22 mouse cellular contexts compared by ENCODE assay signal in the genomic region with DNA sequence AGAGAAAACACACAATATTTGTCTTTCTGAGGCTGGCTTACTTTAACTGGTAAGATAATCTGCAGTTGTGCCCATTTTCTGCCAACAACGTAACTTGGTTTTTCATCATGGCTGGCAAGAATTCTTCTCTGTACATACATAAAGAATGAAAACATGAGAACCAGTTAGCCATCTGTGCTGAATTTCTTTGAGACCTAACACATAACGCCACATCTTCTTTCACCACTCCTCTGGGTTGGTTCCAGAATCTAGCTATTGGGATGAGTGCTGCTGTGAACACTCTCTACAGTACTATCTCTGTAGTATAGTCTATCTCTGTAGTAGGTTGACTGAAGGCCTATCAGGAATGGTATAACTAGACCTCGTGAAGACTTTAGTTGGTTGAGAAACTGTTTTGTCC.
DNase-seq lines count a peak whose midpoint lies in the region; ATAC-seq and TF ChIP-seq lines count a peak whose summit lies in the region.
"Had no signal": no experiment of that assay in that cellular context is flagged by ENCODE, and none has a peak within 500 bp of the region (broad histone marks: within the 10 kb centered on the region; RNA-seq: fewer than 3 reads in every experiment).

No protein-coding gene starts in this region.

- no peaks in the 10 kb centered on the region for H3K9me3 ChIP-seq in forebrain, postnatal 0 days (ENCODE audit: low read length)
- no peaks in the 10 kb centered on the region for H3K9me3 ChIP-seq in forebrain, embryonic 15.5 days
- H3K9me3 ChIP-seq in liver, embryonic 11.5 days (ENCODE audit: control insufficient read depth, low read length) = no peaks in the 10 kb centered on the region
- H3K9me3 ChIP-seq: embryonic facial prominence, embryonic 10.5 days; embryonic facial prominence, embryonic 12.5 days; forebrain, embryonic 13.5 days; G1E had no signal

- no peak overlapping the region for H3K4me3 ChIP-seq in forebrain, postnatal 0 days (ENCODE audit: low read depth, low read length)
- no peak overlapping the region for H3K4me3 ChIP-seq in forebrain, embryonic 15.5 days
- no peak overlapping the region for H3K4me3 ChIP-seq in gastrocnemius, adult 2 months
- no peak overlapping the region for H3K4me3 ChIP-seq in liver, embryonic 11.5 days (ENCODE audit: low read depth, low read length)
- H3K4me3 ChIP-seq: embryonic facial prominence, embryonic 10.5 days; embryonic facial prominence, embryonic 12.5 days; forebrain, embryonic 13.5 days had no signal

- no peak overlapping the region for H3K9ac ChIP-seq in forebrain, postnatal 0 days
- no peak overlapping the region for H3K9ac ChIP-seq in forebrain, embryonic 15.5 days (replicated peaks)
- H3K9ac ChIP-seq in liver, embryonic 11.5 days (ENCODE audit: low read depth, low read length) = no peak overlapping the region
- H3K9ac ChIP-seq: embryonic facial prominence, embryonic 12.5 days; forebrain, embryonic 13.5 days had no signal

- DNase-seq in forebrain, postnatal 0 days = no peak
- no peak for DNase-seq in gastrocnemius, adult 2 months
- DNase-seq in gastrocnemius, postnatal 25 days = no peak
- DNase-seq in NIH3T3 (ENCODE audit: low read depth) = peak; percentile 9
- no peak for DNase-seq in liver, embryonic 11.5 days (ENCODE audit: low spot score)
- DNase-seq: adrenal gland, adult 2 months; adrenal gland, postnatal 10 days; adrenal gland, postnatal 25 days; B cell, adult 2 months; cerebellum, adult 11-12 months; cerebellum, adult 2 months; cerebellum, adult 9-10 months; cerebellum, postnatal 10 days; cerebellum, postnatal 25 days had no signal

- no peak overlapping the region for H3K27ac ChIP-seq in forebrain, postnatal 0 days (ENCODE audit: low read depth, low read length)
- no peak overlapping the region for H3K27ac ChIP-seq in forebrain, embryonic 15.5 days (replicated peaks)
- peak overlapping the region; percentile 60 for H3K27ac ChIP-seq in gastrocnemius, adult 2 months
- no peak overlapping the region for H3K27ac ChIP-seq in liver, embryonic 11.5 days (ENCODE audit: low read depth, low read length)
- H3K27ac ChIP-seq: embryonic facial prominence, embryonic 10.5 days; embryonic facial prominence, embryonic 12.5 days; forebrain, embryonic 13.5 days had no signal

- intact Hi-C loops in gastrocnemius, adult 2 months (cut with DNase I) = no loop called here

- no peaks in the 10 kb centered on the region for H3K27me3 ChIP-seq in forebrain, postnatal 0 days (ENCODE audit: insufficient read depth, low read length)
- H3K27me3 ChIP-seq in forebrain, embryonic 15.5 days = no peaks in the 10 kb centered on the region
- H3K27me3 ChIP-seq in liver, embryonic 11.5 days (replicated peaks; ENCODE audit: control insufficient read depth, insufficient read depth, low read length) = no peaks in the 10 kb centered on the region
- H3K27me3 ChIP-seq: CH12.LX; embryonic facial prominence, embryonic 12.5 days; forebrain, embryonic 13.5 days had no signal

- no peaks in the 10 kb centered on the region for H3K36me3 ChIP-seq in forebrain, postnatal 0 days (ENCODE audit: insufficient read depth)
- no peaks in the 10 kb centered on the region for H3K36me3 ChIP-seq in forebrain, embryonic 15.5 days
- no peaks in the 10 kb centered on the region for H3K36me3 ChIP-seq in liver, embryonic 11.5 days (ENCODE audit: control insufficient read depth, insufficient read depth, low read length)
- H3K36me3 ChIP-seq: embryonic facial prominence, embryonic 10.5 days; embryonic facial prominence, embryonic 12.5 days; G1E had no signal

- no peak overlapping the region for H3K4me2 ChIP-seq in forebrain, postnatal 0 days (ENCODE audit: low read depth)
- no peak overlapping the region for H3K4me2 ChIP-seq in forebrain, embryonic 15.5 days (replicated peaks)
- no peak overlapping the region for H3K4me2 ChIP-seq in liver, embryonic 11.5 days
- H3K4me2 ChIP-seq: embryonic facial prominence, embryonic 12.5 days; forebrain, embryonic 13.5 days had no signal

- no peaks in the 10 kb centered on the region for H3K4me1 ChIP-seq in forebrain, postnatal 0 days (ENCODE audit: insufficient read depth)
- H3K4me1 ChIP-seq in forebrain, embryonic 15.5 days = no peaks in the 10 kb centered on the region
- no peaks in the 10 kb centered on the region for H3K4me1 ChIP-seq in liver, embryonic 11.5 days (replicated peaks; ENCODE audit: control insufficient read depth, insufficient read depth, low read length)
- H3K4me1 ChIP-seq: embryonic facial prominence, embryonic 10.5 days; embryonic facial prominence, embryonic 12.5 days; forebrain, embryonic 13.5 days had no signal

- 73% methylated on average over 3 of the region's 3 CpGs for WGBS in forebrain, postnatal 0 days
- 79% methylated on average over 3 of the region's 3 CpGs for WGBS in forebrain, embryonic 15.5 days
- 82% methylated on average over 3 of the region's 3 CpGs for WGBS in liver, embryonic 11.5 days

- ATAC-seq in forebrain, postnatal 0 days = 0 out of 2 replicates have a peak, but pooled peaks have one; percentile 18
- ATAC-seq in forebrain, embryonic 15.5 days (replicated peaks) = no peak
- no peak for ATAC-seq in liver, embryonic 11.5 days (replicated peaks; ENCODE audit: low FRiP score)
- ATAC-seq: CD4-positive, CD25-positive, alpha-beta regulatory T cell, adult 4 months; forebrain, embryonic 13.5 days; forebrain, embryonic 16.5 days had no signal

- TF ChIP-seq CTCF in forebrain, postnatal 0 days (IDR thresholded peaks at IDR 0.05; ENCODE audit: low read depth) = no peak
- no peak for TF ChIP-seq CTCF in gastrocnemius, adult 2 months (IDR thresholded peaks at IDR 0.05)
